Mouse (Mus musculus) heart, adult 2 months (tissue): Measurements from ENCODE around the gene 1520401A03Rik. TPM values are rescaled to one million over a fixed set of nuclear protein-coding genes. Genes with fewer than 3 reads are reported as not detected.

Experiments used
- DNase-seq, 2 experiments: peaks; one replicate each; pipeline ENCODE4 v3.0.0; 2021
- H3K27ac ChIP-seq: fragments of 200-600 bp; 2 replicates; pipeline ENCODE4 v1.8.1; 2022
- H3K27me3 ChIP-seq: fragments of 200-500 bp; 2 replicates; pipeline ENCODE4 v1.6.1; 2012; ENCODE audit warnings: mild to moderate bottlenecking, low read length, inconsistent platforms, mixed read lengths; ENCODE audit not compliant: control insufficient read depth, insufficient read depth
- H3K36me3 ChIP-seq: fragments of 200-500 bp; 2 replicates; pipeline ENCODE4 v1.6.1; 2012; ENCODE audit warnings: low read length, inconsistent platforms; ENCODE audit not compliant: control insufficient read depth, insufficient read depth
- H3K4me1 ChIP-seq: fragments of 200-500 bp; 2 replicates; pipeline ENCODE4 v1.6.1; 2011; ENCODE audit warnings: low read length; ENCODE audit not compliant: control insufficient read depth, insufficient read depth
- H3K4me3 ChIP-seq: fragments of 200-600 bp; 2 replicates; pipeline ENCODE4 v1.8.1; 2022
- H3K79me2 ChIP-seq: fragments of 200-500 bp; replicated peaks from 2 replicates; pipeline ENCODE4 v1.6.1; 2012; ENCODE audit warnings: mild to moderate bottlenecking, inconsistent platforms, low read length, moderate library complexity, mixed read lengths; ENCODE audit not compliant: control insufficient read depth, insufficient read depth
- H3K9ac ChIP-seq: fragments of 200-500 bp; 2 replicates; pipeline ENCODE4 v1.6.1; 2012; ENCODE audit warnings: low read depth, mild to moderate bottlenecking, control low read depth, inconsistent platforms, low read length, mixed read lengths
- CTCF ChIP-seq: fragments of 200-600 bp; IDR thresholded peaks from 2 replicates; pipeline ENCODE4 v1.8.1; 2022; ENCODE audit warnings: antibody characterized with exemption, mild to moderate bottlenecking, moderate library complexity
- EP300 ChIP-seq: fragments of 200-500 bp; IDR thresholded peaks from 2 replicates; pipeline ENCODE4 v1.6.1; 2011; ENCODE audit warnings: low read depth, low read length, control low read depth; ENCODE audit not compliant: insufficient read depth
- POLR2A ChIP-seq: fragments of 200-500 bp; IDR thresholded peaks from 2 replicates; pipeline ENCODE4 v1.6.1; 2011; ENCODE audit warnings: mild to moderate bottlenecking, low read depth, low read length, control low read depth; ENCODE audit not compliant: insufficient read depth
- WGBS: fragments of 180-500 bp; shearing (Covaris S2); methylation state at CpG from one replicate; pipeline ENCODE4 v1.1.7; 2018; 5-methylcytosine and 5-hydroxymethylcytosine counted together
- intact Hi-C: fragments of 180-260 bp; cut with DNase I; formaldehyde crosslinking; loops from one replicate; pipeline ENCODE4 v1.15.1; 2025
- polyA plus RNA-seq: library from polyadenylated mRNA; depleted of rRNA; stranded (reverse); fragments of >200 nt; gene quantifications from 2 replicates; pipeline ENCODE4 v1.2.3, GENCODE M21; 2012
- total RNA-seq, 2 experiments: library from RNA; stranded (reverse); gene quantifications; 2 replicates each; pipeline ENCODE4 v1.2.3; 2021

The 1520401A03Rik gene
- total and polyA plus RNA-seq, 3 experiments, result not detected

DNA sequence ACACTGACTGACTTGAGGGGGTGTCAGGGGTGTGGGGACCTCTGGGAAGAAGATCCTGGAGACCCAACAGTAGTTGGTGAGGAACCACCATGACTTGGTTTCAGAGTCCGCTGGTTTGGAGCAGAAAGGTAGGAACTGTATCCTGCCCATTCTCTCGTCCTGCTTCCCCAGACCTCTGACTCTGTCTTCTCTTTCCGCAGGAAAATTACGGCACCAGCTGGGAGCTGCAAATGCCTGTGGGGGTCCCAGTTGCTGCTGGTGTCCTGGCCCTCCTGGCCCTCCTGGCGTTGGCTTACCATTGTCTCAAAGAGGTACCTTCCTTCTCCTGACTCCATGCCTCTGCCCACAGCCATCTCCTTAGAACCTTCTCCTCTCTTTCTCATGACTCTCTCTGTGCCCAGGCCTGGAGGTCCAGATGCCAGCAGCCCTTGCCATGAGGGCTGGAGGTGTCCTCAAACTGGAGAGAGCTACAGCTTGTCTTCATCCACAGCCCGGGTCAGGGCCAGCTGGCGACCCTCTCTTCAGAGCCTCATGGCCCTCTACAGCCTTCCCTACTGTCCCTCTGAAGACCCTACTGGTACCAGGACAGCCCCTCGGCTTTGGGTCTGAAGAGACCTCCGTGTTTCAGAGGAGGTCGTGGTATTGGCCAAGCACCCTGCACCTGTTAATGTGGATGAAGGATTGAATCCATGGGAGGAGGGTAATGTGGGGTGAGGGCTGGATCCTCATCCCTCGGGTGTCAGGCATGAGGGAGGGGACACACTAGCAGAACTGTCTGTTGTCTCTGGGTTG lies 27.0 kb upstream of the 1520401A03Rik start:
- 68% methylated on average over 11 of the region's 11 CpGs for WGBS
- intact Hi-C loops, result loop anchor here (2.0 to 5.0 kb wide), 6 partner anchors 21 to 211 kb away; partner anchors contain the start of genes Flywch1, Flywch2 and Prss41
- no peak for TF ChIP-seq EP300
- TF ChIP-seq POLR2A, result no peak; the same call in 1 of the 2 replicates
- no peak for TF ChIP-seq CTCF
- Histone ChIP-seq H3K4me3 (peak overlapping the region; percentile 45), H3K9ac (peak overlapping the region; percentile 50), H3K79me2 (no peaks in the 10 kb centered on the region), H3K27ac (peak overlapping the region; percentile 86), H3K36me3 (no peaks in the 10 kb centered on the region), H3K27me3 (peaks cover 8% of the 10 kb centered on the region), H3K4me1 (peaks cover 4% of the 10 kb centered on the region; the same call in 1 of the 2 replicates)
- DNase-seq, result no peak

DNA sequence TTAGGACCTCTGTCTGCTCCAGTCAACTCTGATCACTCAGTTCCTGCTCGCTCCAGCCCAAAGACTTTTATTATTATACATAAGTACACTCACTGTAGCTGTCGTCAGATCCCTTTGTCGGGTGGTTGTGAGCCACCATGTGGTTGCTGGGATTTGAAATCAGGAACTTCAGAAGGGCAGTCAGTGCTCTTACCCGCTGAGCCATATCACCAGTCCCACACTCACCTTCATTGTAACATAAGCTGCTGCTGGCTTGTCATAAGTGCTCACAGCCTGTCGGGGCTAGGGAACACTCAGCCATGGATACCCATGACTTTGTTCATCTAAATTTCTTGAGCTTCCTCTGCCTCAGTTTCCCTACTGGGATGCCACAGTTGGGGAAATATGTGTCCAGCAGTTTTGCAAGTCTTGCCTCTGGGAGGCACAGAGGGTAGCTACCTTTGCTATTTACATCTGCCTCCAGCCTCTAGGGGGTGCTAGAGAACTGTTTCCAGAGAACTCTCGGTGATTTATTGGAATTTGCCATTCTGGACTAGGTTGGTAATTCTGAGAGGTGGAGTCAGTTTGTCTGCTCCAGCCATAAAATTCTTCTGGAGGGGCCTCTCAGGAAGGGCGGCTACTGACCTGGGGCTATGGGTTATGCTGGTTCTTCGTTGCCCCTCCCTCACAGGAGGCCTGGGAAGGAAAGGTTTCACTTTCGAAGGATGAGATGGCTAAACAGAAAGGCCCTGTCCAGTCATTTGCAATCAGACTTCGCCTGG lies 26.2 kb upstream of the 1520401A03Rik start:
- Histone ChIP-seq H3K9ac (peak overlapping the region; percentile 50), H3K4me3 (peak overlapping the region; percentile 45), H3K27ac (peak overlapping the region; percentile 86), H3K4me1 (peaks cover 4% of the 10 kb centered on the region; the same call in 1 of the 2 replicates), H3K36me3 (no peaks in the 10 kb centered on the region), H3K79me2 (no peaks in the 10 kb centered on the region), H3K27me3 (peaks cover 10% of the 10 kb centered on the region)
- peak; percentile 67 to 76 for DNase-seq
- intact Hi-C loops, result loop anchor here (2.0 to 5.0 kb wide), 6 partner anchors 22 to 212 kb away; partner anchors contain the start of genes Flywch1, Flywch2 and Prss41
- TF ChIP-seq EP300, result peak; percentile 40; the same call in 1 of the 2 replicates
- TF ChIP-seq CTCF, result peak; percentile 98
- TF ChIP-seq POLR2A, result peak; percentile 47; the same call in 1 of the 2 replicates
- WGBS, result 17% methylated on average over 10 of the region's 10 CpGs

DNA sequence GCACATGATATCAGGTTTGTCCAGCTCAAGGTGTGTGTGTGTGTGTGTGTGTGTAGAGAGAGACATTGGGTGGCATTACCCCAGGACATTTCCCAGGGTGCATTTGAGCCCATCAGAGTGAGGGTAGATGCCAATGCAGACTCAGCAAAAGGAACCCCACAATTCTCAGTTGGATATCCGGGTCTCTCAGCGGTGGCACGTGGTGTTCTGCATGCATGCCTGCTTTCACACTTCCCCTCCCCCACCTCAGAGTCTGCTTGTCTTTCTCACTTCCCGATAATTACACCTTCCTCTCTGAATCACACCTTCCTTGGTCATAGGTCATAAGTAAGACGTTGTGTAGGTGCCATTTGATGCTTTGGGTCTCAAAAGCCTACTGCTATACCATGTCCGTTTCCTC lies 25.4 kb upstream of the 1520401A03Rik start:
- Histone ChIP-seq H3K9ac (no peak overlapping the region), H3K36me3 (no peaks in the 10 kb centered on the region), H3K79me2 (no peaks in the 10 kb centered on the region), H3K4me1 (peaks cover 4% of the 10 kb centered on the region; the same call in 1 of the 2 replicates), H3K4me3 (no peak overlapping the region), H3K27me3 (peaks cover 10% of the 10 kb centered on the region), H3K27ac (no peak overlapping the region)
- DNase-seq, result no peak
- intact Hi-C loops, result loop anchor here (2.0 to 5.0 kb wide), 6 partner anchors 23 to 213 kb away; partner anchors contain the start of genes Flywch1, Flywch2 and Prss41
- TF ChIP-seq EP300, result no peak
- no peak for TF ChIP-seq POLR2A
- no peak for TF ChIP-seq CTCF
- 27% methylated on average over 6 of the region's 6 CpGs for WGBS

DNA sequence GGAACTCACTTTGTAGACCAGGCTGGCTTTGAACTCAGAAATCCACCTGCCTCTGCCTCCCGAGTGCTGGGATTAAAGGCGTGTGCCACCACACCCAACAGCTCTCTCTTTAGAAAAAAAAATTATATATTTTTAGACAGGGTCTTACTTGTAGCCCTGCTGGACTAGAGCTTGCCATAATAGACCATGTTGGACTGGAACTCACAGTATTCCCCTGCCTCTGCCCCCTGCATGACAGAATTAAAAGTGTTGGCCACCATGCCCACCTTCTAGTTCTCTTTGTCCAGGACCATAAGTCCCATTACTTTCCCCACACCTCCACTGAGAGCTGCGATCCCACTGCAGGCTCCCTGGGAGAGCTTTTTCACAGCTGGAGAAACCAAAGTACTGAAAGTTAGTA lies 24.9 kb upstream of the 1520401A03Rik start:
- DNase-seq, result no peak
- Histone ChIP-seq H3K4me1 (peaks cover 4% of the 10 kb centered on the region; the same call in 1 of the 2 replicates), H3K36me3 (no peaks in the 10 kb centered on the region), H3K79me2 (no peaks in the 10 kb centered on the region), H3K27me3 (peaks cover 11% of the 10 kb centered on the region), H3K9ac (no peak overlapping the region), H3K4me3 (no peak overlapping the region), H3K27ac (no peak overlapping the region)
- intact Hi-C loops, result loop anchor here (5.0 kb wide), 1 partner anchor 40 kb away; the partner anchor contains the start of gene Flywch2
- WGBS, result 84% methylated on average over 3 of the region's 3 CpGs
- TF ChIP-seq EP300 (no peak), POLR2A (no peak), CTCF (no peak)

DNA sequence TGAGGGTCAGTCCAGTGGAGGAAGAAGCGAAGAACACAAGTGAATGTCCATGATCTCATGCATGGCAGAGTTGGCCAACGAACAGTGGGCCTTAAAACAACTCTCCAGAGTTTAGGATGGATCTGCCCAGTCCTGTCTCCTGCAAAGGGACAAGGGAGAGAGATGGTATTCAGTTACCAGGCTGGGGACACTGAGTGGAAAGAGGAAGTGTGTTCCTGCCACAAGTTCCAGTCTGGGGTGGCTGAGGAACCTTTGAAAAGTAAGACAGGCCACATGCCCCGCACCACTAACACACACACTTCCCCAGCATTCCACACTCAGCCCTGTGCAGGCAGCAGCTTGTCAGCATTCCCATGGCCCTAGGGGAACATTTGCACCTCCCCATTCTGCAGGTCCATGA lies 24.2 kb upstream of the 1520401A03Rik start:
- no peak overlapping the region for H3K27ac ChIP-seq
- WGBS, result 83% methylated on average over 3 of the region's 3 CpGs
- H3K9ac ChIP-seq, result no peak overlapping the region
- H3K27me3 ChIP-seq, result peaks cover 13% of the 10 kb centered on the region
- H3K4me1 ChIP-seq, result peaks cover 4% of the 10 kb centered on the region; the same call in 1 of the 2 replicates
- no peaks in the 10 kb centered on the region for H3K36me3 ChIP-seq
- H3K4me3 ChIP-seq, result no peak overlapping the region
- no peaks in the 10 kb centered on the region for H3K79me2 ChIP-seq
- intact Hi-C loops, result loop anchor here (5.0 kb wide), 1 partner anchor 41 kb away; the partner anchor contains the start of gene Flywch2
- TF ChIP-seq POLR2A (no peak), CTCF (no peak)
- DNase-seq, result no peak
